Mouse (Mus musculus): Measurements from ENCODE around the gene Dscam. TPM values are rescaled to one million over a fixed set of nuclear protein-coding genes. Genes with fewer than 3 reads are reported as not detected.

Gene Dscam
- polyA plus RNA-seq (2015; fragmentation: Nextera tagmentation; extraction: Ambion mirVana): 0.06 and 0.27 TPM in 2 replicates

DNA sequence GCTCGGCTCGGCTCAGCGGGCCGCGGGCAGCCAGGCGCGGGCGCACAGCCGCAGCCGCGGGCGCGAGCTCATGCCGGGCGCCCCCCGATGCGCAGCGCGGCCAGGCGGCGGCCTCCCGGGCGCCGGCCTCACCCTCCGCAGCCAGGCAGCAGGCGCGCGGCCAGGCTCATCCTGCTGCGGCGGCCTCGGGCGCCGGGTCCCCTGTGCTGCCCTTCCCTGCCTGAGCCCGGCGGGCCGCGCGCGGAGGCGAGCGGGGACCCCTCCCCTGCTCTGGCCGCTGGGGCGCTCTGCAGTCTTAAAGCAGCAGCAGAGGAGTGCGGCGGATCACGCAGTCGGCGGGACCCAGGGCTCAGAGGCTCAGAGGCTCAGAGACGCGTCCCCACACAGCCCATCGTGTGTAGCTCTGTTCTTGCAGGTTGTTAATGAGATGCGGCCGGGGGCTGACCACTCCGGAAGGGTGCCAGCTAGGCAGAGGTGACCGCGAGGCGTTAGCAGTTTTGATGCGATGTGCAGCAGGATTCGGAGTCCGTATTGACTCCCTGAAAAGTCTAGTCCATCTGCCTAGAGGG, at the start of gene Dscam:
Gene Dscam, minus strand, starts transcription at position 240 of the 569 bp plus-strand sequence.

Other genes starting within 250 kb of the Dscam start
- gene Bace2, start 186.0 kb upstream of the Dscam start, polyA plus RNA-seq (2015; fragmentation: Nextera tagmentation; extraction: Ambion mirVana): 18.6 and 21.0 TPM in 2 replicates